Mouse (Mus musculus): ENCODE data around the gene Rpl18a.

- no peak for TF ChIP-seq POLR2A (IDR thresholded peaks at IDR 0.05; ENCODE audit: borderline replicate concordance, extremely low read depth, insufficient read depth, insufficient read length, poor library complexity, severe bottlenecking)
- no peak for TF ChIP-seq CTCF (IDR thresholded peaks at IDR 0.05; ENCODE audit: borderline replicate concordance, extremely low read depth, insufficient read depth, insufficient read length)
These were observed 6.6 kb downstream of the Rpl18a start for GRCm38 (mm10) chr8:70890656-70891055.
